Mouse (Mus musculus): Measurements from ENCODE around the gene Hoxc8. TPM values are rescaled to one million over a fixed set of nuclear protein-coding genes. Genes with fewer than 3 reads are reported as not detected.

The Hoxc8 gene
- total RNA-seq, 2 experiments from 2014 or later, result 17.0 to 21.0 TPM

- DNase-seq, result peak; percentile 54
These were observed 42.5 kb downstream of the Hoxc8 start for GRCm38 (mm10) chr15:103032646-103033575.

GRCm38 (mm10) chr15:103034043-103034806, 43.8 kb downstream of the Hoxc8 start:
- peak; percentile 73 for DNase-seq

- DNase-seq, result peak; percentile 43
These were observed 44.6 kb downstream of the Hoxc8 start for GRCm38 (mm10) chr15:103034807-103035547.

GRCm38 (mm10) chr15:103035548-103035881, 45.1 kb downstream of the Hoxc8 start:
- DNase-seq, result no peak

- no peak for DNase-seq
These were observed 47.2 kb downstream of the Hoxc8 start for GRCm38 (mm10) chr15:103037579-103037978.

- no peak for DNase-seq
These were observed 48.5 kb downstream of the Hoxc8 start for GRCm38 (mm10) chr15:103038701-103039480.

GRCm38 (mm10) chr15:103039609-103040008, 49.2 kb downstream of the Hoxc8 start:
- DNase-seq, result no peak

- no peak for DNase-seq
These were observed 50.2 kb downstream of the Hoxc8 start for GRCm38 (mm10) chr15:103040601-103041000.

- no peak for DNase-seq
These were observed 51.2 kb downstream of the Hoxc8 start for GRCm38 (mm10) chr15:103041613-103042012.

GRCm38 (mm10) chr15:103042209-103042608, 51.8 kb downstream of the Hoxc8 start:
- DNase-seq, result no peak

Small RNA genes within 50 kb of the gene (microRNA-seq; reads per million reads assigned to microRNA genes)
- 188 reads per million, percentile 53 among the genes with 10 or more reads in this experiment for gene Mir196a-2
- gene Mir615, result 2,519 reads per million, percentile 84 among the genes with 10 or more reads in this experiment

Other genes with a start within 250 kb of the Hoxc8 start
- gene Hoxc13, start 69.5 kb upstream of the Hoxc8 start, total RNA-seq (2021), result not detected
- gene Hoxc12, start 53.9 kb upstream of the Hoxc8 start, total RNA-seq (2021), result not detected
- under 1 TPM in 1 of 2 experiments, not detected in 1; 0.15 TPM for gene Hoxc11, start 36.2 kb upstream of the Hoxc8 start, total RNA-seq (2021)
- gene Hoxc10, start 23.8 kb upstream of the Hoxc8 start, total RNA-seq (2021), result 1 to 10 TPM in 1 of 2 experiments, under 1 TPM in 1; 0.94 to 1.4 TPM
- gene Hoxc5, start 23.2 kb upstream of the Hoxc8 start, total RNA-seq (2021), result 1 to 10 TPM; 5.5 to 6.9 TPM
- 1 to 10 TPM; 2.4 to 3.2 TPM for gene Hoxc9, start 14.2 kb upstream of the Hoxc8 start, total RNA-seq (2021)
- 10 to 100 TPM; 25.1 to 35.7 TPM for gene Hoxc6, start 7.7 kb downstream of the Hoxc8 start, total RNA-seq (2021)
- gene Hoxc4, start 28.3 kb downstream of the Hoxc8 start, total RNA-seq (2021), result 1 to 10 TPM; 6.1 to 9.2 TPM
- 10 to 100 TPM; 14.0 to 19.9 TPM for gene Smug1, start 176.5 kb downstream of the Hoxc8 start, total RNA-seq (2021)
- 10 to 100 TPM; 66.6 to 85.8 TPM for gene Cbx5, start 249.2 kb downstream of the Hoxc8 start, total RNA-seq (2021)
- 100 to 1,000 TPM; 248 to 299 TPM for gene Hnrnpa1, start 249.8 kb downstream of the Hoxc8 start, total RNA-seq (2021)

All from adrenal gland, postnatal 10 days (tissue).